Mouse (Mus musculus) frontal cortex, postnatal 14 days (tissue): ENCODE data around the gene Ezh1.

ENCODE experiments used
- DNase-seq, 2 experiments: peaks; one replicate each; pipeline ENCODE4 v3.0.0; 2022; ENCODE audit warnings: low spot score in 2 of 2

The Ezh1 gene

DNA sequence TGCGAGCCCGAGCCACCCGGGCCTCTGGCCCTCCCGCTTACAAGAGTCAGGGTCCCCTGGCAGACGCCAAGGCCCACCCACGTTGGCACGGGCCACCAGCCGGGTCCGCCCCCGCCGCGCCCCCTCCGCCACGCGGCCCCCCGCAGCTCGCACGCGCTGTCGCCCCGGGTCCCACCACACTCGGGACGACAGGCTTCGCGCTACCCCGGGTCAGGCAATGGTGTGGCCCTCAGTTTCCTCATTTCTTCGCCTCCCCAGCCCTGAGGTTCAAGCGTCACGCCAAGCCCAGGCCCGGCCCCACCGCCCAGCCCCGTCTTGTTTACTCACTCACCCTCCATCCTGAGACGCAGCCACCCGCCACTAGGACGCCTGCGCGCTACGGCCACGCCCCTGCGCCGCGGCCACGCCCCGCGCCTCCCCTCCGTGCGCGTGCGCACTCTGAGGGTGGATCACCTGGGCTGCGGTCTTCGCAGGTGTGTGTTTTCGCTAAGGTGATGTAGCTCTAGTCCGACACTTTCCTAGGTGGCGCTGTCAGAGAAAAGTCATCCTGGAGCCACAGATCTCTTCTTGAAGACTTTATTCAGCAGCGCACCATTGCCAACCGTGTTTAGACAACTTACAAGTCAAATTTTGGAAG lies at the start of gene Ezh1:
TSS of gene Ezh1 (minus strand) at position 399 of the 637 bp plus-strand sequence.
- peak; percentile 79 to 82 for DNase-seq

DNA sequence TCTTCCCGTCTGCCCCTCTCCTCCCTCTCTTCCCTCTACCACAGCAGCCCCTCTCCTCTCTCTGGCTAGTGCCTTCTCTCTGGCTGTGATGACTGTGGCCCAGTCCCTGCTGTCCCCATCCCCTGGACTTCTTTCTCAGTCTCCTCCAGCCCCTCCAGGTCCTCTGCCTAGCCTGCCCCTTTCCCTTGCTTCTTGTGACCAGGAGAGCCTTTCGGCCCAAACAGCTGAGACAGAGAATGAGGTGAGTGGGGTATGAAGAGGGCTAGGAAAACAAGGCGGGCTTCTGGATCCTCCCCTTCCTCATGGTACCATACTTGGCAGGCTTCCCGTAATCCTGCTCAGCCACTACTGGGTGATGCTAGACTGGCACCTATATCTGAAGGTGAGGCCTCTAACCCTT lies 49.0 kb upstream of the Ezh1 start:
- no peak for DNase-seq

DNA sequence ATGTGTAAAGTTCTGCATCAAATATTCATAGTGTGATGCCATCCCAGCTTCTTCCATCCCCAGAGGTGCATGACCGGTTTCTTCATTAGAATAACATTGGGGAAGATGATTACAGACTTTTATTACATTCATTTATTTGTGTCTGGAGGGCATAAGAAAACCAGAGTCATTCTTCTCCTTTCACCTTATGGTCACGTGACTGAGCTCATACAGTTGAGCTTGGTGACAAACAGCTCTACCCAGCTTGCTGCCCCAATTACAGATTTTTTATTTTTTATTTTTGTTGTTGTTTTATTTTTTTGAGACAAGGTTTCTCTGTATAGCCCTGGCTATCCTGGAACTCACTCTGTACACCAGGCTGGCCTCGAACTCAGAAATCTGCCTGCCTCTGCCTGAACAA lies 46.2 kb upstream of the Ezh1 start:
- no peak for DNase-seq

DNA sequence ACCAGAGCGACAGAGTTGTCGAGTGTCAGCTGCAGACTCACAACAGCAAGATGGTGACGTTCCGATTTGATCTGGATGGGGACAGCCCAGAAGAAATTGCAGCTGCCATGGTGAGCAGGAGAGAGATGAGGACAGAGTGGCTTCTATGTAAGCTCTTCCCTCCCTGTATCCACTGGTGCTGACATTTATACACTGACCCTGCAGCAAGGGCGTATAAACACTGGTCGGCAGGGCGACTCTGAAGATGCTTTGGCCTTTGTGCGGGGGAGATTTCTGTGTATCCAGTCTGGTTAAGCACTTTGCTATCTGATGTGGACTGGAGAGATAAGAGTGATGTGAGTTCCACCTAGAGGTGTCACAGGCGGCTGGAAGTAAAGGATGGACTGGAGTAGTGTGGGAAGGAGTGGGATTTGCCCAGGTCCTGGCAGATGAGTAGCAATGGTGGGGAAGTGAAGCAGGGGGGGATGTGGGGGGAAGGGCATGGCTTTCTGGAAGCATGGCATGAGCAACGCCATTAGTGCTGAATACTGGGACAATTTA lies 43.4 kb upstream of the Ezh1 start:
- DNase-seq: no peak

DNA sequence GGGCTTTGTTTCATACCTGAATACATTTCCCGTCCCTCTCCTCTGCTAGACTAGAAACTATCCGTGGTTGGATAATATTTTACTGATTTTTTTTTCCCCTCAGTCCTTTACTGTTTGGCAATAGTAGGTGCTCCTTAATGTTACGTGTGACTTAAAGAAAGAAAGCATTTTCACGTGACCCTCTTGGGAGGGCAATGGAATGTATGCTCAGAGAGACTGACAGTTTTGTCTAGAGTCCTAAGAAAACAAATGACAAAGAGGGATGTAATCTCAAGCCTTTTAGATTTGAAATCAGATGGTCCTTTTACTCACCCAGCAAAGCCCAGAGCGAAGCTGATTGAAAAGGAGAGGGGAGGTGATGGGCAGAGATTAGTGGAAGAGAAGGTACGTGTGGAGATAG lies 39.6 kb upstream of the Ezh1 start:
- DNase-seq: no peak

DNA sequence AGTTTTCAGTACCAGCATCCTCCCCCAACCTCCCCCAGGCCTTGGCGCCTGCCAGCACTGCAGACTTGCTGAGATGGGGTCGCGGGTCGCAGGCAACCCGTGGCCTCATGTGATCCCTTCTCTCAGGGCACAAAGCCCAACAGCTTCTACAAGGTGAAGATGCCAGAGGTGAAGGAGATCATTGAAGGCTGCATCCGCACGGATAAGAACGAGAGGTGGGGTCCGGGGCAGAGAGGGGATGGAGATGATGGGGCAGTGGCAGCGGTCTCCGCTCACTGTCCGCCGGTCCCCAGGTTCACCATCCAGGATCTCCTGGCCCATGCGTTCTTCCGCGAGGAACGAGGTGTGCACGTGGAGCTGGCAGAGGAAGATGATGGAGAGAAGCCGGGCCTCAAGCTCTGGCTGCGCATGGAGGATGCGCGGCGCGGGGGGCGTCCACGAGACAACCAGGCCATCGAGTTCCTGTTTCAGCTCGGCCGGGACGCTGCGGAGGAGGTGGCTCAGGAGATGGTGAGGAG lies 38.8 kb upstream of the Ezh1 start:
- DNase-seq: no peak

DNA sequence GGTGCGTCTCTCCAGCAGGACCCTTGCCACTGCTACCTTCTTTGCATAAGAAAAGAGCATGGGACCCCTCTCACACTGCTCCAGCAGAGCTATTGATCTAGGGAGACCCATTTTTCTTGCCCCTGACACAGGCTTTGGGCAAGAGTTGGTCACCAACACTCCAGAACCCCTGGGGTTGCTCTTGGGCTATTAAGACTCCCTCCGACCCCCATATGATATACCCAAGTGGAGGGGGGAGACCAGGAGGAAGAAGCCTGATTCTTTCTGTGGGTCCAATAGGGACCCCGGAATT lies 37.7 kb upstream of the Ezh1 start:
- no peak for DNase-seq

DNA sequence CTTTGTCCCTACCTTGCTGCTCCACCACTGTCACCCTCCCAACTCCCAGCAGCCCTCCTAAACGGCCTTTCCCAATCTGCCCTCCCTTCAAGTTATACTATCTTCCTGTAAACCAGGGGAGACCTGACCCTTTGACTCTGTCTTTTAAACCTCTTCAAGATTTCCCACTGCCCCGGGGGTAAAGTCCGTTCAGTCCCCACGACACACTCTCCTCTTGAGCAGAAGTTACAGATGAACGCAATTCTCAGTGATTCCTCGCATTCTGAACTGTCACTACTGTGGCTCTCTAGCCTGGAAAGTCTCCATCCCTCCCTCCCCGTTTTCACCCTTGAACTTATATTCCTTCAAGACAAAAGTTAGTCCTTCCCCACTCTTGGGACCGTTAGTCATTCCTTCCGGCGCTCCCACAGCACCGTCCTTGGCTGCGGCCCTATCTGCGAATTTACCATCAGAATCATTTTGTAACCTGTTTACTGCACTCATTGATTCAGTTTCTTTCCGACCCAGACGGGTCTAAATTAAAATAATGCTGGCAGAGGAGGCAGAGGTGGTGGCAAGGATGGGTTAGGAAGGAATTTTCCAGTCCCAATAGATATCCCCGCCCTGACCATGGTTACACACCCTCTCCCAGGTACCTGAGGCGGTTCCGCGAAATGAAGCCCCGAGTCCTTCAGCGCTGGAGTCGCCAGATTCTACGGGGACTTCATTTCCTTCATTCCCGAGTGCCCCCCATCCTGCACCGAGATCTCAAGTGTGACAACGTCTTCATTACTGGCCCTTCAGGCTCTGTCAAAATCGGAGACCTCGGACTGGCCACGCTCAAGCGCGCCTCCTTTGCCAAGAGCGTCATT lies 37.1 kb upstream of the Ezh1 start:
- DNase-seq: no peak

DNA sequence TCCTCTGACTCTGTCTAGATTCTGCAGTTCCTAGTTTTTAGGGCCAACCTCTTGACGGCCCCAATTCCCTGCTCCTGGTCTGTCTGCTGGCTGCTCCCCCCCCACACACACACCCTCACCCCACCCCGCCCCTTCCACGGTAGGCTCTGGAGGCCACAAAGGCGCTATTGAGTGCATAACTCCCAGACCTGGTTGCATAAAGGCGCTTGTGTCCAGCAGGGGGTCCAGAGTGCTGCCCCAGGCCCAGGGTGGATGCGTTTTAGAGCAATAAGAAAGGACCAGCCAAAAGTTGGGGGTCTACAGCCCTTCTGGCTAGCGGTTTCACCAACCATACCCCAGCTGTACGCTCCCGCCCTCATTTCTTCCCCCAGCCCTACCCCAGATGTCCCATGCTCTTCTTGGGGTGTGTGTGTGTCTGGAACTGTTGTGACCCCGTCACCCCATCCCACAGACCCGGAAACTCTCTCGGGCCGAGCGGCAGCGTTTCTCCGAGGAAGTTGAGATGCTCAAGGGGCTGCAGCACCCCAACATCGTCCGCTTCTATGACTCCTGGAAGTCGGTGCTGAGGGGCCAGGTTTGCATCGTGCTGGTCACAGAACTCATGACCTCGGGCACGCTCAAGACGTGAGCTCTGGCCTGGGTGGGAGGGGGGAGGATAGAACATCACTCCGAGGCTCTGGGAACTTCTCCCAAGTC lies 36.2 kb upstream of the Ezh1 start:
- no peak for DNase-seq

DNA sequence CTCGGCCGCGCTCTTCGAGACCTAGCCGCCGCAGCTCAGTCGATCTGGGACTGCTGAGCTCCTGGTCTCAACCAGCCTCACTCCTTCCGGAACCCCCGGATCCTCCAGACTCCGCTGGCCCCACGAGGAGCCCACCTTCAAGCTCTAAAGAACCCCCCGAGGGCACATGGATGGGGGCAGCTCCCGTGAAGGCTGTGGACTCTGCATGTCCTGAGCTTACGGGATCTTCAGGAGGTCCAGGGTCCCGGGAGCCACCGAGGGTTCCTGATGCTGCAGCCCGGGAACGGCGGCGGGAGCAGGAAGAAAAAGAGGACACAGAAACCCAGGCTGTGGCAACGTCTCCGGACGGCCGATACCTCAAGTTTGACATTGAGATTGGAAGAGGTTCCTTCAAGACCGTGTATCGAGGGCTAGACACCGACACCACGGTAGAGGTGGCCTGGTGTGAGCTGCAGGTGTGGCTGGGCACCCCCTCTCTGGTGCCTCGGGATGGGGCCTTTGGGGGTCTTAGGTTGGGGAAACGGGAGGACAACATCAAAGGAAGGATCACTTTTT lies 34.6 kb upstream of the Ezh1 start:
- DNase-seq: no peak

DNA sequence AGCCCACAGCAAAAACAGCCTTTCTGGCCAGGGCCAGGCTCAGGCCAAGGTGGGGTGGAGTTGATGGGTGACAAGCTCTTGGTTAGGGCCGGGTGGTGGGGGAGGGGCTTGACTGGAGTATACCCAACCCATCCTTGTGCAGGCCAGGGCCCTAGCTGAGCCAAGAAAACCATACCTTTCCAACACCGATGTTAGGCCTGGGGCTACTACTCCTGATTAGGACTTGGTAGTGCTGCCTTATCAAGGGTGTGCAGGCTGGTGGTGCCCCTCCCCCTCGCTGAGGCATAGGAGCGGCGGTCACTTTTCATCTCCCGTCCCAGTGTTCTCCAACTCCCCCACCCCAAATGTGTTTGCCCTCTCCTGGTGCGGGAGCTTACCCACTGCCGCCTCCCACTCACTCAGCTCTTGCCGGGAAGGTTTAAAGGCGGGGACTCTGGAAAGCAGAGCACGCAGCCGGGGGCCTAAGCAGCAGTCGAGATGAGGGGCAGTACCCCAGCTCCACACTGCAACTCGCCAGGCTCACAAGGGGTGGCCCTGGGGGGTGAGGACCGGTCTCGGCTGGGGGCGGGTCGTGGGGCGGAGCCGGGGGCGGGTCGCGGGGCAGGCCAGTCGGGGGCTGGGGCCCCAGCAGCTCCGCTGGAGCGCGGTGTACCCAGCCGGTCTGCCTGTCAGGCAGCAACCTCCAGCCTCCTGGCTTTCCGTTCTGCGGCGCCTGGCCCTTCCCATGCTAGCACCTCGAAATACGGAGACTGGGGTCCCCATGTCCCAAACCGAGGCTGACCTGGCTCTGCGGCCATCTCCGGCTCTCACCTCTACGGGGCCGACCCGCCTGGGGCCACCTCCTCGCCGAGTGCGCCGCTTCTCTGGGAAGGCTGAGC lies 33.9 kb upstream of the Ezh1 start, which contains the start of gene Wnk4:
TSS of gene Wnk4 (plus strand) at position 620 of the 878 bp plus-strand sequence.
- no peak for DNase-seq

DNA sequence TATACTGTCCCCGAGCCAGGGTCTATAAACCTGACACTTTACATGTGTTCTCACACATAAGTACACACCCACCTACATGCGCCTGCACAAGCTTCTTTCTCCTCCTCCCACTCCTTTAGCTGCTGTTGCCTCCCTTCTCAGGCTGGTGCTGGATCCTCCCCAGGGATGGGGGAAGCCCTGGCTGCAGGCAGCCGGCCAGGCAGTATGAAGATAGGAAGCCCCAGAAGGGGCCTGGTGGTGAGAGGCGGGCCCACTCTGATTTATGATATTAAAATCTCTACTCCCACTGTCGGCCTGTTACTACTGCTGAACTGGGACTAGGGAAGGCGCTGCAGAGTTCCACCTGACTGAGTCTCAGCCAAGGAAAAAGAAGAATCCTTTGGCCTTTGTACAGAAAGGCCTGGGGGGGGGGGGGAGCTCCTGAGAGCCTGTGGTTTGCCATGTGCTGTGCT lies 33.0 kb upstream of the Ezh1 start:
- peak in 1 of 2 experiments; percentile 57 for DNase-seq

DNA sequence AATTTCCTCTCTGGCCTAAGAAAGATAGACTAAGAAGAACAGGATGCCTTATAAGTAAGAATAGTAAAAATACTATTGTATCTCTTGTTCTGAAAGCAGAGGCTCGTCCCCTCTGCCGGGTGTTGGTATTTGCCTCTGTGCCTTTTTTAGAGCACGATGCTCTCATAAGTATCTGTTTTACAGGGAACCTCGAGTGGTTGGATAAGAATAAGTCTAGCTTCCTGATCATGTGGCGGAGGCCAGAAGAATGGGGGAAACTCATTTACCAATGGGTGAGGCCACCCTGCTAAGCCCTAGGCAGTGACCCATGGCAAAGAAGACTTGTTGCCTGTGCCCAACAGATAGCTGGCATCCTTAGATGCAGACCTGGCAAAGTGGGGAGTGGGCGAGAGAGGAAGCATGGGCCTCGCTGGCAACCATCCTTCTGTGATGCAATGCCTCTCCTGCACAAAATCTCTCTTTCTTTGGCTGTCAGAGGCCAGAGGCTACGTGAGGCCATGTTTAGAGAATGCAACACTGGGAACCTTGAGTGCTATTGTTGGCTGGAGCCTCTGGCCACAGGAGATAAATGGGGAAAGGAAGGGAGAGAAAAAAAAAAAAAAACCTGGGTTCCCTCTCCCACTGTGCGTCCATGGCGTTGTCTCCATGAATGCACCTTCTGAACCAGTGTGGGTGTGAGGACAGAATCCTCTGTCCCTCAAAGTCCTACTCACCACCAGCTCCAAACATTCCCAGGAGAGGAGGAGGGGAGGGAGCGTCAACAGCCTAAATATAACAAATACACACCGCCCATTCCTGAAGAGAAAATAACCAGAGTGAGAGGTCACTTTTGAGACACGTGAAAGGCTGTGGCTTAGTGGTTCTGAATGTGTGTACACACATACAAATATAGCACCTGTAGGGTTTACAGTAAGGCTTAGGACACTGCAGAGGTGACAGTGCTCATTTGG lies 29.8 kb upstream of the Ezh1 start:
- DNase-seq: no peak

DNA sequence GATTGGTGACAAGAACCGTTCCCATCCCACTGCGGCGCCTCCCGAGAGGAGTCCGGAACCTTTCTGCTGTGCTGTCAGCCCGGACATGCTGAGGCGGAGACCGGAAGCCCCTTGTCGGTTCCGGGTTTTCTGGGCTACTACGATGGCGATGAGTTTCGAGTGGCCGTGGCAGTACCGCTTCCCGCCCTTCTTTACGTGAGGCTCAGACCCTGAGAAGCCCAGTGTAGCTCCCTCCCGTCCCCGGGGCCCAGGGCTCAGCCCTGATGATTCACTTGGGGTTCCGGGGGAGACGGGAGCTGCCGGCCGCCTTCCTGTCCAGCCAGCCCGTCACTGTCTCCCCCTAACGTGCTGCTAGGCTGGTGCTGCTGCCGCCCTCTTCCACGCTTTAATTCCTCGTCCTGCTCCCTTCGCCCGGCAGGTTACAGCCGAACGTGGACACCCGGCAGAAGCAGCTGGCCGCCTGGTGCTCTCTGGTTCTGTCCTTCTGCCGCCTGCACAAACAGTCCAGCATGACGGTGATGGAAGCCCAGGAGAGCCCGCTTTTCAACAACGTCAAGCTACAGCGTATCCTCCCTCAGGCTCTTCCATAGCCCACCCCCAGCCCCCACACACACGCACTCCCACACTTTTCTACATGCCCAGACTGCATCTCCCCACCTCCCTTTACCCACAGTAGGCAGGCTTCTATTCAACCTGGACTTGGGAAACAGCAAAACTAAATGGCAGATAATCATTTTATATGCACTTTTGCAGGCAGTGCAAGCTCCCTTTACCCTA lies 27.5 kb upstream of the Ezh1 start, which contains the start of gene Vps25:
TSS of gene Vps25 (plus strand) at position 95 of the 777 bp plus-strand sequence.
- DNase-seq: peak; percentile 69 to 73

DNA sequence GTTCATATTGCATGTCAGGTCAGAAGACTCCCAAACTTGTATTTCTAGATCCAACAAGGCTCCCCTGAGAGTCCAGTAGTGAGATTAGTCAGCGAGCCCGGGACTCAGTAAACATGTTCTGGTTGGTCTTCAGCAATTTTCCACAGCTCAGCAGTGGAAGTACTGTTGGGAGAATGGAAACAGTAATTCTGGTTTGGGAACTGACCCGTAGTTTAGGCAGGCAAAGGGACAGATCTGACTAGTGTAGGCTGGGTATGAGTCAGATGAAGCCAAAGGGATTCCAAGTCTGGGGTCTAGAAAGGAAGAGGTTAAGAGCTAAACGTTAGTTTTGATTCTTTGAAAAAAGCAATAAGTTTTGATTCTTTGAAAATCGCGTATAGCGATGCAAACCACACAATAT lies 26.7 kb upstream of the Ezh1 start:
- no peak for DNase-seq

DNA sequence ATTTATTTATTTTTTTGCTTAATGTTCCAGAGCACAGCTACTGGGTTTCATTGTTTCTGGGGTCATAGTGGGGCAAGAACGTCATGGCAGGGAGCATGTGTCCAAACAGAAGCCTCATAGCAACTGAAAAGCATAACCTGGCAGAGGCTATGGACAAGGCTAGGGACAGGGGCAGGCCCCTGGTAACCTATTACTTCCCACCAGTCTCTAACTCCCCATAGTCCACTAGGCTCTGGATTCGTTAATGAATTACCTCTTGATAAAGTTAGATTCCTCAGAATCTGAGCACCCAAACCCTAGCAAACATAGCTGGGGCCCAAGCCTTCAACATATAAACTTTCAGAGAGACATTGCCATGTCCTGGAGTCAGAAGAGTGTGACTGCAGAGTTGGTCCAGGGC lies 24.8 kb upstream of the Ezh1 start:
- no peak for DNase-seq

DNA sequence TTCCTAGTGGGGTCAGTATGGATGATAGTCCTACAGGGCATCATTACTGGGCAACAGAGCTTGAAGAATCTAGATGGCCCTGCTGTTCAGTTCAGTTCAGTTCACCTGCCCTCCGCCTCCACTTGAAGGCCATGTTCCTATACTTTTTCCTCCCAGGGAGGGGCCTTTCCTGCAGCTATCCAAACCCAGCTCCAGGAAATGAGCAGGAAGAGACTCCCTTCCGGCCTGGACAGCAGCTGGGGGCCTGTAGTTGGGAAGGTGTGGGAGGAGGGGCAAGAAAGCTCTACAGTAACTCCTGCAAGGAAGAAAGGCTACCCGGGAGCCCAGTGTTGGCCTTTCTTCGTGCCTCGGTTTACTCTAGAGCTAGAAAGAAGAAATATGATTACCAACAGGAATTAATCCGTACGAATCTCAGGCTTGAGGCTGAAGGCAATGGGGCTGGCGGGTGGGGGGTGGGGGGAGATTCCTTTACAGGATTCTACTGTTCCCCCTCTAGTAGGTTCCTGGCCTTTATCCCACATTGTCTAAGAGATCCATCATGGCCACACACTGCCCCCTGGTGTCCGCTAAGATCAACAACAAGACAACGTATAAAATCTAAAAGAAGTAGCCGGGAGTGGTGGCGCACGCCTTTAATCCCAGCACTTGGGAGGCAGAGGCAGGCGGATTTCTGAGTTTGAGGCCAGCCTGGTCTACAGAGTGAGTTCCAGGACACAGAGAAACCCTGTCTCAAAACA lies 22.2 kb upstream of the Ezh1 start:
- no peak for DNase-seq

DNA sequence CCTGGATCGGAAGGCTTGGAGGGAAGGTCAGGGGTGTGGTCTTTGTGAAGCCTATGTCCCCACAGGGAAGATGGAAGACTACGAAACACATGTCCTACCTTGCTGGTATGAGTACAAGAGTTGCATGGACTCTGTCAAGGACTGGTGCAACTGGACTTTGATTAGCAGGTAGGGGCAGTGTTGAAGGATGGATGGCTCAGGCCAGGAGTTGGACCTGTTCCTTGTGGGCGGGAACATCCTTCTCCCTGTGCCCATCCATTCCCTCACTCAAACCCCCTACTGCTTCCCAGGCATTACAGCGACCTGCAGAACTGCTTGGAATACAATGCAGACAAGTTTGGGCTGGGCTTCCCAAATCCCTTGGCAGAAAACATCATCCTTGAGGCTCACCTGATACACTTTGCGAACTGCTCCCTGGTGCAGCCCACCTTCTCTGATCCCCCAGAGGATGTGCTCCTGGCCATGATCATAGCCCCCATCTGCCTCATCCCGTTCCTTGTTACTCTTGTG lies 21.3 kb upstream of the Ezh1 start:
- no peak for DNase-seq
